Mouse (Mus musculus) neural tube, embryonic 11.5 days (tissue): ENCODE measurements at regions not wholly inside any gene's neighbourhood (a gene's known extent, or its start where the extent isn't known, plus 50 kb on each side); places are given as distances from the start of the nearest gene placed in this dataset.

Source experiments
- ATAC-seq: fragments of 200-750 bp; cut with Nextera tagmentation; 2 replicates; pipeline ENCODE4 v1.8.0; 2017; ENCODE audit warnings: moderate number of reproducible peaks, mild to moderate bottlenecking, moderate TSS enrichment, moderate library complexity; ENCODE audit not compliant: insufficient read depth, low FRiP score, low TSS enrichment
- DNase-seq: peaks from one replicate; pipeline ENCODE4 v3.0.0-alpha.2; 2015; ENCODE audit warnings: low spot score
- H3K27ac ChIP-seq: fragments of 300-500 bp; sonication (generic); 2 replicates; pipeline ENCODE4 v1.5.1; 2014; ENCODE audit warnings: low read depth, mild to moderate bottlenecking, low read length
- H3K27me3 ChIP-seq: fragments of 300-500 bp; sonication (generic); 2 replicates; pipeline ENCODE4 v1.6.1; 2014; ENCODE audit warnings: mild to moderate bottlenecking, low read length, mixed read lengths; ENCODE audit not compliant: control insufficient read depth, insufficient read depth
- H3K36me3 ChIP-seq: fragments of 300-500 bp; sonication (generic); 2 replicates; pipeline ENCODE4 v1.6.1; 2014; ENCODE audit warnings: mild to moderate bottlenecking, low read length, moderate library complexity, mixed read lengths; ENCODE audit not compliant: control insufficient read depth, insufficient read depth
- H3K4me1 ChIP-seq: fragments of 300-500 bp; sonication (generic); 2 replicates; pipeline ENCODE4 v1.6.1; 2014; ENCODE audit warnings: low read length, mixed read lengths; ENCODE audit not compliant: control insufficient read depth, insufficient read depth
- H3K4me2 ChIP-seq: fragments of 300-500 bp; sonication (generic); 2 replicates; pipeline ENCODE4 v1.6.1; 2014; ENCODE audit warnings: low read depth, mild to moderate bottlenecking, moderate library complexity
- H3K4me3 ChIP-seq: fragments of 300-500 bp; sonication (generic); 2 replicates; pipeline ENCODE4 v1.5.1; 2014; ENCODE audit warnings: low read depth, low read length
- H3K9ac ChIP-seq: fragments of 300-500 bp; sonication (generic); 2 replicates; pipeline ENCODE4 v1.6.1; 2014; ENCODE audit warnings: mild to moderate bottlenecking, low read length
- H3K9me3 ChIP-seq: fragments of 300-500 bp; sonication (generic); 2 replicates; pipeline ENCODE4 v1.6.1; 2016; ENCODE audit warnings: low read length; ENCODE audit not compliant: control insufficient read depth
- WGBS: fragments of 180-500 bp; shearing (Covaris S2); extraction: QIAGEN DNeasy Blood & Tissue Kit; methylation state at CpG from one replicate; pipeline ENCODE4 v1.1.7; 2014; 5-methylcytosine and 5-hydroxymethylcytosine counted together

- no peaks in the 10 kb centered on the region for H3K36me3 ChIP-seq
- no peaks in the 10 kb centered on the region for H3K27me3 ChIP-seq
- WGBS, result 57% methylated on average over 11 of the region's 11 CpGs
- H3K27ac ChIP-seq, result no peak overlapping the region
- DNase-seq (no peak), ATAC-seq (no peak)
- H3K9ac ChIP-seq, result no peak overlapping the region
- no peak overlapping the region for H3K4me2 ChIP-seq
- H3K4me1 ChIP-seq, result no peaks in the 10 kb centered on the region
- H3K4me3 ChIP-seq, result no peak overlapping the region
- H3K9me3 ChIP-seq, result no peaks in the 10 kb centered on the region
These were observed 292.1 kb downstream of the Plpp3 start for GRCm38 (mm10) chr4:105449046-105449860.

GRCm38 (mm10) chr4:105450881-105451280 is 293.7 kb downstream of the Plpp3 start:
- no peaks in the 10 kb centered on the region for H3K36me3 ChIP-seq
- WGBS, result 94% methylated on average over 4 of the region's 4 CpGs
- DNase-seq (no peak), ATAC-seq (no peak)
- no peaks in the 10 kb centered on the region for H3K4me1 ChIP-seq
- H3K27ac ChIP-seq, result no peak overlapping the region
- no peak overlapping the region for H3K4me2 ChIP-seq
- no peaks in the 10 kb centered on the region for H3K9me3 ChIP-seq
- no peak overlapping the region for H3K4me3 ChIP-seq
- no peak overlapping the region for H3K9ac ChIP-seq
- no peaks in the 10 kb centered on the region for H3K27me3 ChIP-seq

GRCm38 (mm10) chr4:105451871-105452270 is 294.7 kb downstream of the Plpp3 start:
- no peak overlapping the region for H3K4me2 ChIP-seq
- H3K27me3 ChIP-seq, result no peaks in the 10 kb centered on the region
- no peak for ATAC-seq
- H3K27ac ChIP-seq, result no peak overlapping the region
- no peak overlapping the region for H3K4me3 ChIP-seq
- no peak overlapping the region for H3K9ac ChIP-seq
- H3K36me3 ChIP-seq, result no peaks in the 10 kb centered on the region
- 91% methylated on average over 2 of the region's 2 CpGs for WGBS
- no peaks in the 10 kb centered on the region for H3K9me3 ChIP-seq
- H3K4me1 ChIP-seq, result no peaks in the 10 kb centered on the region
- no peak for DNase-seq

- H3K4me2 ChIP-seq, result no peak overlapping the region
- no peak for DNase-seq
- WGBS, result 74% methylated on average over 11 of the region's 11 CpGs
- no peaks in the 10 kb centered on the region for H3K27me3 ChIP-seq
- no peak overlapping the region for H3K27ac ChIP-seq
- no peak overlapping the region for H3K9ac ChIP-seq
- 0 out of 2 replicates have a peak, but pooled peaks cover 2% of the 10 kb centered on the region for H3K4me1 ChIP-seq
- H3K4me3 ChIP-seq, result no peak overlapping the region
- H3K36me3 ChIP-seq, result no peaks in the 10 kb centered on the region
- H3K9me3 ChIP-seq, result no peaks in the 10 kb centered on the region
- ATAC-seq, result no peak
These were observed 299.9 kb downstream of the Plpp3 start for GRCm38 (mm10) chr4:105456955-105457621.

- Histone ChIP-seq H3K27me3 (no peaks in the 10 kb centered on the region), H3K4me1 (0 out of 2 replicates have a peak, but pooled peaks cover 2% of the 10 kb centered on the region), H3K27ac (no peak overlapping the region), H3K4me2 (no peak overlapping the region), H3K36me3 (no peaks in the 10 kb centered on the region), H3K9me3 (no peaks in the 10 kb centered on the region), H3K4me3 (no peak overlapping the region), H3K9ac (no peak overlapping the region)
- ATAC-seq, result no peak
- WGBS, result 85% methylated on average over 3 of the region's 3 CpGs
- DNase-seq, result no peak
These were observed 303.0 kb downstream of the Plpp3 start for GRCm38 (mm10) chr4:105459991-105460688.

GRCm38 (mm10) chr4:105460689-105461005 is 303.5 kb downstream of the Plpp3 start:
- no peak for ATAC-seq
- DNase-seq, result no peak
- 0 out of 2 replicates have a peak, but pooled peaks cover 2% of the 10 kb centered on the region for H3K4me1 ChIP-seq
- no peak overlapping the region for H3K27ac ChIP-seq
- WGBS, result 43% methylated on average over 2 of the region's 2 CpGs
- no peaks in the 10 kb centered on the region for H3K36me3 ChIP-seq
- H3K4me3 ChIP-seq, result no peak overlapping the region
- no peak overlapping the region for H3K4me2 ChIP-seq
- no peak overlapping the region for H3K9ac ChIP-seq
- H3K27me3 ChIP-seq, result no peaks in the 10 kb centered on the region
- H3K9me3 ChIP-seq, result no peaks in the 10 kb centered on the region

- H3K9ac ChIP-seq, result no peak overlapping the region
- no peaks in the 10 kb centered on the region for H3K4me1 ChIP-seq
- no peak overlapping the region for H3K4me3 ChIP-seq
- H3K27me3 ChIP-seq, result no peaks in the 10 kb centered on the region
- DNase-seq (no peak), ATAC-seq (no peak)
- H3K4me2 ChIP-seq, result no peak overlapping the region
- whole genome bisulfite sequencing, result 91% methylated on average over 7 of the region's 7 CpGs
- no peaks in the 10 kb centered on the region for H3K36me3 ChIP-seq
- H3K27ac ChIP-seq, result no peak overlapping the region
- no peaks in the 10 kb centered on the region for H3K9me3 ChIP-seq
These were observed 310.7 kb downstream of the Plpp3 start for GRCm38 (mm10) chr4:105467811-105468210.

GRCm38 (mm10) chr4:105469300-105469821 is 312.2 kb downstream of the Plpp3 start:
- no peaks in the 10 kb centered on the region for H3K9me3 ChIP-seq
- no peak overlapping the region for H3K4me3 ChIP-seq
- no peaks in the 10 kb centered on the region for H3K36me3 ChIP-seq
- H3K9ac ChIP-seq, result no peak overlapping the region
- WGBS, result 66% methylated on average over 6 of the region's 6 CpGs
- H3K4me2 ChIP-seq, result no peak overlapping the region
- no peaks in the 10 kb centered on the region for H3K4me1 ChIP-seq
- no peak overlapping the region for H3K27ac ChIP-seq
- ATAC-seq (no peak), DNase-seq (no peak)
- H3K27me3 ChIP-seq, result no peaks in the 10 kb centered on the region
